Mouse (Mus musculus): ENCODE measurements around the gene Mrtfa.

DNA sequence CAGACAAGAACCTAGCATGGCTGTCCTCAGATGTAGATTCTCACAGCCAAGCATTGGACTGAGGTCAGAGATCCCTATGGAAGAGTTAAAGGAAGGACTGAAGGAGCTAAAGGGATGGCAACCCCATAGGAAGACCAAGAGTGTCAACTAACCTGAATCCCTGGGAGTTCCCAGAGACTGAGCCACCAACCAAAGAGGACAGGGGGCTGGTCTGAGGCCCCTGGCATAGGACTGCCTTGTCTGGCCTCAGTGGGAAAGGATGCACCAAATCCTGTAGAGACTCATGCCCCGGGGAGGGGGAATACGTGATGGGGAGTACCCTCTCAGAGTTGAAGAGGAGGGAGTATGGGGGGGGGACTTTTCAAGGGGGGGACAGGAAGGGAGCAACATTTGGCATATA is 56.8 kb downstream of the Mrtfa start:
- no peak for TF ChIP-seq POLR2A (IDR thresholded peaks at IDR 0.05; ENCODE audit: insufficient read depth, low read length)
- no peak for TF ChIP-seq CTCF (IDR thresholded peaks at IDR 0.05; ENCODE audit: low read depth, low read length)
- no peak for TF ChIP-seq EP300 (IDR thresholded peaks at IDR 0.05; ENCODE audit: insufficient read depth, low read depth, low read length)

Measured in ES-Bruce4 (cell line).